11 mouse cellular contexts compared by ENCODE assay signal in the genomic region with DNA sequence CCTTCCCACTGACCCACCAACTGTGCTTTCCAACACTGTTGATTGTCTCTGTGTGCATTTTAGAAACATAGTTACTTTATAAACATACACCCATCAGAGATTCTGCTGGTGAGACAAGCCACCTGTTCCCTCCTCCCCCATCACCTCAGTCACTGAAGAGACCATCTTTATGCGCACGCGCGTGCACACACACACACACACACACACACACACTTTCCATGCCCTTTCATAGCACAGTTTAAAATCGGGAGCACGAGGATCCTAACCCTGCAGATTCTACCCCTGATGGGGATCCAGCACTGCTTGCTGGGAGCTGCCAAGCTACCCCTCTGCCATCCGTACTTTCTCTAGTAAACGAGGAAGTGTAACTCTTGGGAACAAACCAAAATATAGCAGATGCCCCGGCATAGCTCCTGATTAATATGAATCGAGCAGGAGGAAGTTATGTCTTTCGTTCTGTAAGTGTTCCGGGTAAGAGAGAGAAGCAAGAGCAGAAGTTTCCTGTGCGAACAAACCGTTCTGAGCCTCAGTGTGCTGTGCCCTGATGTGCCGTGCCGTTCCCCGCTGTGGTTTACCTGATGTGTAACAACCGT.
A peak's percentile ranks its signal among the peaks of the same experiment; 100 is the strongest.
DNase-seq lines count a peak whose midpoint lies in the region; ATAC-seq lines count a peak whose summit lies in the region.
"Had no signal": no experiment of that assay in that cellular context is flagged by ENCODE, and none has a peak within 500 bp of the region (broad histone marks: within the 10 kb centered on the region; RNA-seq: fewer than 3 reads in every experiment).

No protein-coding gene starts in this region.

- H3K4me2 ChIP-seq in kidney, embryonic 14.5 days (replicated peaks; ENCODE audit: low read depth, low read length): no peak overlapping the region
- H3K4me2 ChIP-seq in lung, embryonic 16.5 days (ENCODE audit: low read depth, low read length): peak overlapping the region; percentile 50
- H3K4me2 ChIP-seq in neural tube, embryonic 15.5 days: no peak overlapping the region

- no peak overlapping the region for H3K4me3 ChIP-seq in kidney, embryonic 14.5 days (ENCODE audit: low read length)
- H3K4me3 ChIP-seq in lung, embryonic 16.5 days (ENCODE audit: low read length): peak overlapping the region; percentile 13
- no peak overlapping the region for H3K4me3 ChIP-seq in neural tube, embryonic 15.5 days (replicated peaks)

- no peak overlapping the region for H3K9ac ChIP-seq in kidney, embryonic 14.5 days (ENCODE audit: low read depth, low read length)
- H3K9ac ChIP-seq in lung, embryonic 16.5 days (ENCODE audit: low read length): 0 out of 2 replicates have a peak overlapping the region, but pooled peaks have one; percentile 38
- H3K9ac ChIP-seq in neural tube, embryonic 15.5 days (replicated peaks): no peak overlapping the region

- WGBS in kidney, embryonic 14.5 days: 63% methylated on average over 18 of the region's 18 CpGs
- WGBS in lung, embryonic 16.5 days: 43% methylated on average over 18 of the region's 18 CpGs
- 67% methylated on average over 18 of the region's 18 CpGs for WGBS in neural tube, embryonic 15.5 days

- 0 out of 2 replicates have a peak, but pooled peaks cover 4% of the 10 kb centered on the region for H3K9me3 ChIP-seq in kidney, embryonic 14.5 days (ENCODE audit: control insufficient read depth, low read length)
- H3K9me3 ChIP-seq in lung, embryonic 16.5 days (ENCODE audit: control insufficient read depth, low read length): no peaks in the 10 kb centered on the region
- no peaks in the 10 kb centered on the region for H3K9me3 ChIP-seq in neural tube, embryonic 15.5 days (replicated peaks)

- DNase-seq in kidney, postnatal 14 days: no peak
- DNase-seq in brain, adult 2 months (ENCODE audit: low read depth, low spot score): peak; percentile 27
- peak; percentile 3 for DNase-seq in telencephalon, adult 2 months (ENCODE audit: low read depth, low spot score)
- DNase-seq in heart, postnatal 10 days: no peak
- DNase-seq in ovary, postnatal 14 days (ENCODE audit: low spot score): no peak
- DNase-seq: gastrocnemius, postnatal 10 days; kidney, postnatal 36 days; midbrain, embryonic 14.5 days had no signal

- no peaks in the 10 kb centered on the region for H3K36me3 ChIP-seq in kidney, embryonic 14.5 days (ENCODE audit: control insufficient read depth, insufficient read depth, low read length)
- no peaks in the 10 kb centered on the region for H3K36me3 ChIP-seq in lung, embryonic 16.5 days (ENCODE audit: control insufficient read depth, insufficient read depth, low read length)
- H3K36me3 ChIP-seq in neural tube, embryonic 15.5 days: no peaks in the 10 kb centered on the region

- intact Hi-C loops in heart, postnatal 10 days (cut with DNase I): no loop called here

- H3K4me1 ChIP-seq in kidney, embryonic 14.5 days (ENCODE audit: control insufficient read depth, insufficient read depth, low read length): peaks cover 16% of the 10 kb centered on the region; the same call in 1 of the 2 replicates
- peaks cover 11% of the 10 kb centered on the region; the same call in 1 of the 2 replicates for H3K4me1 ChIP-seq in lung, embryonic 16.5 days (replicated peaks; ENCODE audit: control insufficient read depth, insufficient read depth, low read length)
- H3K4me1 ChIP-seq in neural tube, embryonic 15.5 days: peaks cover 9% of the 10 kb centered on the region; the same call in 1 of the 2 replicates

- no peak overlapping the region for H3K27ac ChIP-seq in kidney, embryonic 14.5 days (ENCODE audit: low read depth, low read length)
- H3K27ac ChIP-seq in lung, embryonic 16.5 days (ENCODE audit: low read length): no peak overlapping the region
- H3K27ac ChIP-seq in neural tube, embryonic 15.5 days (replicated peaks): no peak overlapping the region

- 0 out of 2 replicates have a peak, but pooled peaks have one; percentile 32 for ATAC-seq in kidney, embryonic 14.5 days (ENCODE audit: low FRiP score, low TSS enrichment)
- peak; percentile 64 for ATAC-seq in lung, embryonic 16.5 days (ENCODE audit: low read depth)
- ATAC-seq in neural tube, embryonic 15.5 days (ENCODE audit: low FRiP score): no peak

- H3K27me3 ChIP-seq in kidney, embryonic 14.5 days (ENCODE audit: control insufficient read depth, insufficient read depth, low read length): no peaks in the 10 kb centered on the region
- H3K27me3 ChIP-seq in lung, embryonic 16.5 days (ENCODE audit: control insufficient read depth, insufficient read depth, low read depth, low read length): no peaks in the 10 kb centered on the region
- no peaks in the 10 kb centered on the region for H3K27me3 ChIP-seq in neural tube, embryonic 15.5 days (replicated peaks)

Comparison
In these comparisons a context has a peak if more than half of its experiments do, and no peak if none do; other contexts are left out.
1. DNase-seq: peak in brain, adult 2 months (single experiment) and telencephalon, adult 2 months (single experiment); none in kidney, postnatal 14 days (single experiment), heart, postnatal 10 days (0 of 2) and ovary, postnatal 14 days (single experiment).